Mouse (Mus musculus) intestine, postnatal 0 days (tissue): ENCODE data around the gene Pald1. TPM values are rescaled to one million over a fixed set of nuclear protein-coding genes. Genes with fewer than 3 reads are reported as not detected.

ENCODE experiments used
- ATAC-seq: fragments of 200-750 bp; cut with Nextera tagmentation; 2 replicates; pipeline ENCODE4 v1.8.0; 2017; ENCODE audit warnings: mild to moderate bottlenecking, moderate TSS enrichment, moderate library complexity
- H3K27ac ChIP-seq: fragments of 300-500 bp; sonication (generic); 2 replicates; pipeline ENCODE4 v1.5.1; 2014; ENCODE audit warnings: mild to moderate bottlenecking, low read depth, low read length, moderate library complexity
- H3K27me3 ChIP-seq: fragments of 300-500 bp; sonication (generic); replicated peaks from 2 replicates; pipeline ENCODE4 v1.6.1; 2014; ENCODE audit warnings: low read length, mixed read lengths; ENCODE audit not compliant: control insufficient read depth, insufficient read depth
- H3K36me3 ChIP-seq: fragments of 300-500 bp; sonication (generic); 2 replicates; pipeline ENCODE4 v1.6.1; 2014; ENCODE audit warnings: mild to moderate bottlenecking, moderate library complexity; ENCODE audit not compliant: control insufficient read depth, insufficient read depth
- H3K4me1 ChIP-seq: fragments of 300-500 bp; sonication (generic); replicated peaks from 2 replicates; pipeline ENCODE4 v1.6.1; 2014; ENCODE audit warnings: antibody characterized with exemption, low read length, mixed read lengths; ENCODE audit not compliant: control insufficient read depth, insufficient read depth
- H3K4me2 ChIP-seq: fragments of 300-500 bp; sonication (generic); replicated peaks from 2 replicates; pipeline ENCODE4 v1.6.1; 2014; ENCODE audit warnings: low read depth, mild to moderate bottlenecking, moderate library complexity
- H3K4me3 ChIP-seq: fragments of 300-500 bp; sonication (generic); 2 replicates; pipeline ENCODE4 v1.5.1; 2014; ENCODE audit warnings: low read depth, low read length
- H3K9ac ChIP-seq: fragments of 300-500 bp; sonication (generic); 2 replicates; pipeline ENCODE4 v1.6.1; 2014; ENCODE audit warnings: mild to moderate bottlenecking, low read depth, low read length
- H3K9me3 ChIP-seq: fragments of 300-500 bp; sonication (generic); 2 replicates; pipeline ENCODE4 v1.6.1; 2016; ENCODE audit warnings: mixed run types; ENCODE audit not compliant: control insufficient read depth
- CTCF ChIP-seq: sonication (generic); IDR thresholded peaks from 2 replicates; pipeline ENCODE4 v1.5.1; 2016; ENCODE audit warnings: low read depth, mild to moderate bottlenecking, control low read depth, antibody characterized with exemption, moderate library complexity
- WGBS: fragments of 180-500 bp; shearing (Covaris S2); extraction: QIAGEN DNeasy Blood & Tissue Kit; methylation state at CpG from one replicate; pipeline ENCODE4 v1.1.7; 2014; 5-methylcytosine and 5-hydroxymethylcytosine counted together
- polyA plus RNA-seq: library from polyadenylated mRNA; unstranded; fragments of >200 nt; fragmentation: Nextera tagmentation; extraction: Ambion mirVana; gene quantifications from 2 replicates; pipeline ENCODE4 v1.2.1, GENCODE M21; 2015

The Pald1 gene
- polyA plus RNA-seq, 1 experiment from 2014 or later, result 4.1 TPM

DNA sequence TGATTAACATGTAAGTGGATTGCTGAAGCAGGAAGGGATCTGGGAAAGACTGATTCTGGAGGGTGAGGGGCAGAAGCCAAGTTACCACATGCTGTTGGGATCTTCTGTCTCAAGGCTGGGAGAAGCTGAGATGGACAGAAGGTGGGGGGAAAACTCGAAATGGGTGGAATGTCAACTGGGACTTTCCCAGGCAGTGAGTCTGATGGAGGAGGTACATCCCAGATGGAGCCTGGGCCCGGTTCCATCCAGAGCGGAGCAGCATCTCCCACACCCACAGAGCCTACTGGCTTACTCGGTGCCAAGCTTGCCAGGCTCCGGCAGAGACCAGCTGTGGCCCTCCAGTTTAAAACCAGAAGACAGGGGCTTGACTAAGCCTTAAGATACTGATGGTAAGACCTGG lies 52.3 kb downstream of the Pald1 start:
- Histone ChIP-seq H3K4me3 (no peak overlapping the region), H3K36me3 (no peaks in the 10 kb centered on the region), H3K4me1 (no peaks in the 10 kb centered on the region; the same call in 1 of the 2 replicates), H3K27me3 (no peaks in the 10 kb centered on the region), H3K9me3 (no peaks in the 10 kb centered on the region), H3K9ac (no peak overlapping the region), H3K27ac (no peak overlapping the region), H3K4me2 (no peak overlapping the region)
- 74% methylated on average over 5 of the region's 5 CpGs for WGBS
- no peak for TF ChIP-seq CTCF
- ATAC-seq, result no peak

GRCm38 (mm10) chr10:61328927-61329326 lies 54.4 kb downstream of the Pald1 start:
- H3K36me3 ChIP-seq, result no peaks in the 10 kb centered on the region
- no peak for ATAC-seq
- 65% methylated on average over 7 of the region's 7 CpGs for WGBS

GRCm38 (mm10) chr10:61327545-61327944 lies 55.8 kb downstream of the Pald1 start:
- 75% methylated on average over 10 of the region's 10 CpGs for WGBS
- no peak for TF ChIP-seq CTCF
- no peak for ATAC-seq

More at GRCm38 (mm10) chr10:61328927-61329326, 54.4 kb downstream of the Pald1 start:
- Histone ChIP-seq H3K27ac (no peak overlapping the region), H3K27me3 (no peaks in the 10 kb centered on the region), H3K9me3 (no peaks in the 10 kb centered on the region), H3K4me1 (no peaks in the 10 kb centered on the region; the same call in 1 of the 2 replicates), H3K4me2 (no peak overlapping the region), H3K4me3 (no peak overlapping the region), H3K9ac (no peak overlapping the region)
- no peak for TF ChIP-seq CTCF

GRCm38 (mm10) chr10:61325782-61326328 lies 57.5 kb downstream of the Pald1 start:
- Histone ChIP-seq H3K9me3 (no peaks in the 10 kb centered on the region), H3K27me3 (no peaks in the 10 kb centered on the region), H3K4me2 (no peak overlapping the region), H3K9ac (no peak overlapping the region), H3K4me1 (no peaks in the 10 kb centered on the region; the same call in 1 of the 2 replicates), H3K4me3 (no peak overlapping the region), H3K27ac (no peak overlapping the region), H3K36me3 (no peaks in the 10 kb centered on the region; the same call in 1 of the 2 replicates)
- WGBS, result 44% methylated on average over 9 of the region's 9 CpGs
- no peak for ATAC-seq
- no peak for TF ChIP-seq CTCF

More at GRCm38 (mm10) chr10:61327545-61327944, 55.8 kb downstream of the Pald1 start:
- Histone ChIP-seq H3K36me3 (no peaks in the 10 kb centered on the region; the same call in 1 of the 2 replicates), H3K4me2 (no peak overlapping the region), H3K27ac (no peak overlapping the region), H3K9ac (no peak overlapping the region), H3K4me1 (no peaks in the 10 kb centered on the region; the same call in 1 of the 2 replicates), H3K4me3 (no peak overlapping the region), H3K27me3 (no peaks in the 10 kb centered on the region), H3K9me3 (no peaks in the 10 kb centered on the region)

- Histone ChIP-seq H3K4me3 (no peak overlapping the region), H3K36me3 (no peaks in the 10 kb centered on the region; the same call in 1 of the 2 replicates), H3K27me3 (no peaks in the 10 kb centered on the region), H3K4me2 (no peak overlapping the region), H3K27ac (no peak overlapping the region), H3K4me1 (no peaks in the 10 kb centered on the region; the same call in 1 of the 2 replicates), H3K9ac (no peak overlapping the region), H3K9me3 (no peaks in the 10 kb centered on the region)
- no peak for ATAC-seq
- no peak for TF ChIP-seq CTCF
- WGBS, result 74% methylated on average over 8 of the region's 8 CpGs
These were observed 58.6 kb downstream of the Pald1 start for GRCm38 (mm10) chr10:61324717-61325116.

- H3K9me3 ChIP-seq, result no peaks in the 10 kb centered on the region
- H3K4me2 ChIP-seq, result no peak overlapping the region
- H3K27ac ChIP-seq, result no peak overlapping the region
- H3K9ac ChIP-seq, result no peak overlapping the region
- no peaks in the 10 kb centered on the region for H3K4me1 ChIP-seq
- no peak for ATAC-seq
- no peaks in the 10 kb centered on the region; the same call in 1 of the 2 replicates for H3K36me3 ChIP-seq
- WGBS, result 90% methylated on average over 3 of the region's 3 CpGs
- H3K4me3 ChIP-seq, result no peak overlapping the region
- no peaks in the 10 kb centered on the region for H3K27me3 ChIP-seq
- peak; percentile 19; the same call in 1 of the 2 replicates for TF ChIP-seq CTCF
These were observed 64.8 kb downstream of the Pald1 start for GRCm38 (mm10) chr10:61318527-61318926.
